Mouse (Mus musculus): Measurements from ENCODE around the gene Bloc1s3.

DNA sequence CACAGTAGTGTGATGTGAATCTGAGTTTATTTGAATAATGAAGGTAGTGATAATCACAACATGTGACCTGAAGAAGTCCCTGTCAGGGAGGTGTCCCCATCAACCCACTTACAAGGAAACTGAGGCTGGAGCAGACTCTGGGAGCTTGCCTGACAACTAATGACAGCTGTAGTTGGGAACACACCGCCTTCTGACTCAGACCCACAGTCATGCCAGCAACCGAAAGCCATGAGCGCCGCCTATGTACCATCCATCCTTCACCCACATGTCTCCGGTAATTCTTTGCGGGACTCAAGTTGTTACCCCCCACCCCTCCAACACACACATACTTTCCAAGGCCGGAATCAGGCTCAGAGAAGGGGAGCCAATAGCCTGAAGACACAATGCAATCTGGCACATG lies 51.5 kb downstream of the Bloc1s3 start:
- TF ChIP-seq CTCF (IDR thresholded peaks at IDR 0.05; ENCODE audit: low read depth, low read length) (no peak), POLR2A (IDR thresholded peaks at IDR 0.05; ENCODE audit: borderline replicate concordance, low read depth, low read length) (no peak)

Measured in bone marrow macrophage, adult 2 months (primary cell).